Mouse (Mus musculus) layer of hippocampus, postnatal 25 days (tissue): ENCODE measurements around the gene Itgb4. TPM values are rescaled to one million over a fixed set of nuclear protein-coding genes. Genes with fewer than 3 reads are reported as not detected.
"Not testable (repeated sequence)": the region's sequence is repeated elsewhere in the genome, so short reads cannot be mapped to it uniquely, and the experiment has no call there.

Experiments used
- DNase-seq, 2 experiments: peaks; one replicate each; pipeline ENCODE4 v3.0.0; 2022; ENCODE audit warnings: mixed read lengths in 2 of 2, low spot score in 1 of 2; ENCODE audit errors: extremely low spot score in 1 of 2
- total RNA-seq, 2 experiments: library from RNA; stranded (reverse); gene quantifications; 2 replicates each; pipeline ENCODE4 v1.2.3; 2021

Gene Itgb4
- total RNA-seq, 2 experiments from 2014 or later, result 5.2 to 6.5 TPM

DNA sequence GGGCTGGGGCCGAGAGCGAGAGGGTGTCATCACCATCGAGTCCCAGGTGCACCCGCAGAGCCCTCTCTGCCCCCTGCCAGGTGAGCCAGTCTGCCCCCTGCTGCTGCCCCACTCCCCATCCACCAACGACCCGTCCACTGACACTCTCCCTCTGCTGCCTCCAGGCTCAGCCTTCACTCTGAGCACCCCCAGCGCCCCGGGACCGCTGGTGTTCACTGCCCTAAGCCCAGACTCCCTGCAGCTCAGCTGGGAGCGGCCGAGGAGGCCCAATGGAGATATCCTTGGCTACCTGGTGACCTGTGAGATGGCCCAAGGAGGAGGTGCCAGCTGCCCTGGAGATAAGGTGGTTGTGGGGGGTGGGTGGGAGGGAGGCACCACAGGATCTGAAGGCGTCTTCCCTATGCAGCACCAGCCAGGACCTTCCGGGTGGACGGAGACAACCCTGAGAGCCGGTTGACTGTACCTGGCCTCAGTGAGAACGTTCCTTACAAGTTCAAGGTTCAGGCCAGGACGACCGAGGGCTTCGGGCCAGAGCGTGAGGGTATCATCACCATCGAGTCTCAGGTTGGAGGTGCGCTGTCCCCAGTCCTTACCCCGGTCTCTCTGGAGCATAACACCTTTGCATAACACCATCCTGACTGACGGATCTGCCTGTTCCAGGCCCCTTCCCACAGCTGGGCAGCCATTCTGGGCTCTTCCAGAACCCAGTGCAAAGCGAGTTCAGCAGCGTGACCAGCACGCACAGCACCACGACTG lies 32.8 kb downstream of the Itgb4 start:
- DNase-seq, result no peak

DNA sequence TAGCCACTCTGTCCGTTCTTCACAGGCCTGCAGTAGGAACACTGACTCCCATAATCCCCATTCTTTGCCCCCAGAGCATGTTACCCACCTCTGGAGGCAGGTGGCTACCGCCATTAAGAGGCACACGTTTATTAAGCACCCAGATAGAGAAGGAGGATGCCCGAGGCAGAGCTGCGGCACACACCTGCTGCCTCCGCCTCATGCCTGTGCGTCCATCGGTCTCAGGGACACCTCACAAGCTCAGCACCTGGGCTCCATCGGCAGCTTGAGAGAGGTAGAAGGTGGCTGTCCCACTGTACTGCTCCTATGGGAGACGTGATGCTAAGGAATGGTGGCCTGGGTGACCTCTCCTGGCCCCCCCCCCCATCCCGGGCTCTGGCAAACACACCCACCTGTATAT lies 33.9 kb downstream of the Itgb4 start:
- no peak for DNase-seq

- DNase-seq, result no peak
These were observed 34.4 kb downstream of the Itgb4 start for GRCm38 (mm10) chr11:116008832-116009375.

DNA sequence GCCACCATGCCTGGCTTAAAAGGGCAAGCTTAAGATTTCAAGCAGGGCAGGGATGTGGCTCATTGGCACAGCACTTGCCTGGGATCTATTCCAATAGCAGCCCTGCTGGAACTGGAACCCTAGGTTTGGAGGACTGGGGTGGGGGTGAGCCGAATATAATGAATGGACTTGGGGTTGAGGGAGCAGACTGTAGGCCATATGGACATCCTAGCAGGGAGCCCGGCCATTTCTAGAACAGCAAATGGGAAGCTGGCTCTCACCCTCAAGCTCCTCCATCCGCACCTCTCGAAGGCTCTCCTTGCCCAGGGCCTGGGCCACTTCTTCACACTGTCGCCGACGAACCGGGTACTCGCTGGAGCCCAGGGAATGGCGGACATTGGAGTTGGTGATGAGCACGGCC lies 35.2 kb downstream of the Itgb4 start:
- DNase-seq, result no peak

GRCm38 (mm10) chr11:116010146-116010545 lies 35.6 kb downstream of the Itgb4 start:
- no peak for DNase-seq

GRCm38 (mm10) chr11:116010948-116011347 lies 36.4 kb downstream of the Itgb4 start:
- DNase-seq, result no peak

- no peak for DNase-seq
These were observed 37.2 kb downstream of the Itgb4 start for GRCm38 (mm10) chr11:116011529-116012261.

- DNase-seq, result peak; percentile 53 to 70
These were observed 37.9 kb downstream of the Itgb4 start, which contains the start of gene Galk1 for GRCm38 (mm10) chr11:116012262-116012947. Galk1 (minus strand) TSS chr11:116012719.

DNA sequence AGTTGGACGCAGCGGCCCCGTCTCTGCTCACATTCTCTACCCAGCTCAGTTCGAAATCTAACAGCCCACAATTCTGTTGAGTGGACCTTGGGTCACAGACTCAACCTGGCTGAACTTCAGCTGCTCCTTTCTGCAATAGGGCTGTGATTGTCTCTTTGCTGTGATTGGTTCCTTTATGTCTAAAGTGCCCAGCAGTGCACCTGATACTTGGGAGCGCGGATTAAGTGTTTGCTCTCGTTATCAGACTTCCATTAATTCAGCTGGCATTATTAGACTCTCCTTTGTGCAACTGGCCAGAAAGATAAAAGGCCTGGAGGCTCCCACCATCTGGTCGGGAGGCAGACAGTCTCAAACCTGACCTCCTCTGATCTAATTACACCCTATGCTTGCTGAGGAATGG lies 40.3 kb downstream of the Itgb4 start:
- no peak for DNase-seq

DNA sequence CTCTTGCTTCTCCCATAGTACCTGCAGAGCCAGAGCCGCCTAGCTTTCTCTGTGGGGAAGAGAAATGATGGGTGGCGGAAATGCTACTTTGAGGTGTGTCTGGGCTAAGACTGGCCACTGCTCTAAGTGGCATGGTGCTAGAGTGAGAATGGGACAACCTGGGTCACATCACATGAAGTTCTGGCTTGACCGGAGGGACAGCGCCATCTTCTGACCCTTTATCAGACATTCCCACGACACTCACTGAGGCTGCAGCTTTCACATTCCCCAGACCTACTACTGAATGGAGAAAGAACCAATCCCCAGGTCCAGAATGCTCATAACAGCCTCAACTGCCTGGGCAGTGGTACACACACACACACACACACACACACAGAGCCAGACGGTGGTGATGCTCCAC lies 43.6 kb downstream of the Itgb4 start:
- DNase-seq, result no peak

DNA sequence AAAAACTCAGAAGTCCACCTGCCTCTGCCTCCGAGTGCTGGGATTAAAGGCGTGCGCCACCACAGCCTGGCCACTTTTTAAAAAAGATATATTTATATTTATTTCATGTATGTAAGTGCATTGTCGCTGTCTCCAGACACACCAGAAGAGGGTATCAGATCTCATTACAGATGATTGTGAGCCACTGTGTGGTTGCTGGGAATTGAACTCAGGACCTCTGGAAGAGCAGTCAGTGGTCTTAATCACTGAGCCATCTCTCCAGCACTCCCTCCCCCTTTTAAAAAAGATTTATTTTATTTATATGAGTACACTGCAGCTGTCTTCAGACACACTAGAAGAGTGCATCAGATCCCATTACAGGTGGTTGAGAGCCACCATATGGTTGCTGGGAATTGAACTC lies 44.4 kb downstream of the Itgb4 start:
- not testable (repeated sequence) for DNase-seq

DNA sequence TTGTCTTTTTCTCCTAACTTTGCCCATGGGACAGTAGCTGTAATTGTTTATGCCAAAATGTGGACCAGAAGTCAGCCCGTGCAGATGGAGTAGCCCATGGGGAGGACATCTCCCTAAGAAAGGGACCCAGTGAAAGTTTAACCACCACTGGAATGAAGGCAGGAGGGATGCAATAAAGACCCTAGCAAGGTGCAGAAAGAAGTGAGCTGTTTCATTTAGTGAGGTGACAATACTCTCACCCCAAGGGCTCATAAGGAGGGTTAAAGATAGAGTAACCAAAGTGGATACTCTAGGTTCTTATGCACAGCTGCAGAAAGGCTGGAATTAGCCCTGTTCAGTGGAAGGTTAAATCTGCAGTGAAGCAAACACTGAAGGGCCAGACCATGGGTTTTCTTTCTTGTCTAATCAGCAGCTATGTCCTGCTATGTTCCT lies 44.9 kb downstream of the Itgb4 start:
- DNase-seq, result no peak

- no peak for DNase-seq
These were observed 45.5 kb downstream of the Itgb4 start for GRCm38 (mm10) chr11:116019976-116020411.

DNA sequence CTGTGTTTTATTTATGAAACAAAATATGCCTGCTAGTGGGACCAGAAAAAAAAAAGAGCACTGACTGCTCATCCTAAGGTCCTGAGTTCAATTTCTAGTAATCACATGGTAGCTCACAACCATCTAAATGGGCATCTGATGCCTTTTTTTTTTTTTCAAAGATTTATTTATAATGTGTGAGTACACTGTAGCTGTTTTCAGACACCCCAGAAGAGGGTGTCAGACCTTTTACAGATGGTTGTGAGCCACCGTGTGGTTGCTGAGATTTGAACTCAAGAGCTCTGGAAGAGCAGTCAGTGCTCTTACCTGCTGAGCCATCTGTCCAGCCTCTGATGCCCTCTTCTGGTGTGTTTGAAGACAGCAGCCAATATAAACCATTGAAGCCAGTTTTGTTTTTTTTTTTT lies 46.0 kb downstream of the Itgb4 start:
- no peak for DNase-seq

DNA sequence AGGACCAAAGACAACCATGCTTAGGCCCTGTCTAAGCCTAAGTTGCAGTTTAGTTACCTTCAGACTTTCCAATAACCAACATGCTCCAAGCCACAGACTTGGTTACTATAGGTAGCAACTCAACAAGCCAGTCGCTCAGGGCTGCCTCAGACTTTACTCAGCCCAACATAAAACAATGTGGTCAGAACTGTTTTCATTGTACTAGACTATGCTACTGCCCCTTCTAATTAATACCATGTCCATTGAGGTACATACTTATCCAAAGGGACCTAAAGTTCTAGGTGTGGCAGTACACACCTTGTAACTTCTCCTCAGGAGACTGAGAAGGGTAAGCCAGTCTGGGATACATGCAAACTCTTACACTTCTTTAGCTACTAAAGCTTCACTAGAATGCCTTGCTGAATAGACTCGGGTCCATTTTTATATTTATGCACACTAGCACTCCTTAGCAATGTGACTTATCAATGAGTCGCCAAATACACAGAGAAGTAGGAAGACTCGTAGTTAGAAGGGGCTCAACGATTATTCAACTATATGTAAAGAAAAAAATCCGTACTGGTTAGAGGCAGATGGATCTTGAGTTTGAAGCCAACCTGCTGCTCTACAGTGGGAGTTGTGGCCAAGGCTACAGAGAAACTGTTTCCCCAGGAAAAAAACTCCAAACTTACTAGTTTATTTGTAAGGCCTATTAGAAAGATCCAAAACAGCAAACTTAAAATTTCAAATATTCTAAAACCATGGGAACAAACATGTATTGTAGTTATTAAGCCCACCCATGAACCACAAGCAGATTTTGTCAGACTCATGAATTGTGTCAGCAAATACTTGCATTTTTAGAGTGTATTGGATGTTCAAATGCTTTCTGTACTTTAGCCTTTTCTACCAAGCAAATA lies 47.1 kb downstream of the Itgb4 start:
- no peak for DNase-seq

- DNase-seq, result no peak
These were observed 47.8 kb downstream of the Itgb4 start for GRCm38 (mm10) chr11:116022256-116022780.

DNA sequence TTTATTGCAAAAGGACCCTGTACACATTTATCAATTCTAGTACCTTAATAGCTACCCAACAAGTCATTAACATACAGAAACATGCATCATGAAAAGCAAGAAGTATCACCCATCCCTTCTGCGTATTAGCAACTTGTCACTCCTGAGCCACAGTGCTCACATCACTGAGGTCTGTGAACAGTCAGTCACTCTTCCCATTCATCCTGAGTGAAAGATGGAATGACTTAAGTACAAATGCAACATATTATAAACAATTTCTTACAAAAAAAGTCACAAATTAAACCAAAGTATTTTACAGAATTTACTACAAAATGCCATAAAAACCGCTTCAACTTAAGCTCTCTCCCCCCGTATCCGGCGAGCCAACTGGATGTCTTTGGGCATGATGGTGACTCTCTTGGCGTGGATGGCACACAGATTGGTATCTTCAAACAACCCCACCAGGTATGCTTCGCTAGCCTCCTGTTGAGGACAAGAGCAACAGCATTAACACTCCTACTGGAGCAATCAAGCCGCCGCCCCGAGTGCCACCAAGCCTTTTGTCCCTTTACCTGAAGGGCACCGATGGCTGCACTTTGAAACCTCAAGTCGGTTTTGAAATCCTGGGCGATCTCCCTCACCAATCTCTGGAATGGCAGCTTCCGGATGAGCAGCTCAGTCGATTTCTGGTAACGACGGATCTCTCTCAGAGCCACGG lies 48.7 kb downstream of the Itgb4 start:
- not testable (repeated sequence) for DNase-seq

- peak; percentile 73 to 80 for DNase-seq
These were observed 49.4 kb downstream of the Itgb4 start for GRCm38 (mm10) chr11:116023771-116024355.
